Mouse (Mus musculus): ENCODE results near the gene Nrxn2.

GRCm38 (mm10) chr19:6376255-6376564, 42.3 kb upstream of the Nrxn2 start:
- TF ChIP-seq CTCF (IDR thresholded peaks at IDR 0.05; ENCODE audit: low read depth, low read length) (peak; percentile 80), POLR2A (IDR thresholded peaks at IDR 0.05; ENCODE audit: insufficient read depth, low read length) (no peak), EP300 (IDR thresholded peaks at IDR 0.05; ENCODE audit: insufficient read depth, low read depth, low read length) (no peak)

Measured in ES-Bruce4 (cell line).